Mouse (Mus musculus): ENCODE data around the gene Serpine1. TPM values are rescaled to one million over a fixed set of nuclear protein-coding genes. Genes with fewer than 3 reads are reported as not detected.

Gene Serpine1
- polyA plus RNA-seq, 1 experiment from 2014 or later, result 0.05 TPM

GRCm38 (mm10) chr5:137032033-137032421 is 40.0 kb downstream of the Serpine1 start:
- peak overlapping the region; percentile 87 for H3K4me2 ChIP-seq
- no peak overlapping the region for H3K27ac ChIP-seq
- under 1% methylated on average over 33 of the region's 33 CpGs for WGBS (ENCODE audit: insufficient replicate concordance)
- peaks cover 16% of the 10 kb centered on the region for H3K36me3 ChIP-seq
- DNase-seq, result peak; percentile 9
- H3K4me3 ChIP-seq (replicated peaks), result peak overlapping the region; percentile 59
- H3K9me3 ChIP-seq (replicated peaks), result no peaks in the 10 kb centered on the region
- peaks cover 62% of the 10 kb centered on the region for H3K27me3 ChIP-seq
- no peak for ATAC-seq (ENCODE audit: low read depth)
- 0 out of 2 replicates have a peak overlapping the region, but pooled peaks have one; percentile 6 for H3K9ac ChIP-seq
- H3K4me1 ChIP-seq (replicated peaks), result peaks cover 50% of the 10 kb centered on the region

GRCm38 (mm10) chr5:137031076-137032032 is 40.7 kb downstream of the Serpine1 start:
- no peak for DNase-seq
- Histone ChIP-seq H3K9ac (0 out of 2 replicates have a peak overlapping the region, but pooled peaks have one; percentile 6), H3K4me2 (peak overlapping the region; percentile 87), H3K27ac (no peak overlapping the region), H3K4me3 (replicated peaks) (peak overlapping the region; percentile 59), H3K4me1 (replicated peaks) (peaks cover 50% of the 10 kb centered on the region), H3K36me3 (peaks cover 10% of the 10 kb centered on the region), H3K9me3 (replicated peaks) (no peaks in the 10 kb centered on the region), H3K27me3 (peaks cover 69% of the 10 kb centered on the region)
- 2% methylated on average over 78 of the region's 78 CpGs for WGBS (ENCODE audit: insufficient replicate concordance)
- no peak for ATAC-seq (ENCODE audit: low read depth)

- Histone ChIP-seq H3K27me3 (peaks cover 78% of the 10 kb centered on the region), H3K36me3 (peaks cover under 1% of the 10 kb centered on the region; the same call in 1 of the 2 replicates), H3K4me1 (replicated peaks) (peaks cover 53% of the 10 kb centered on the region), H3K9me3 (replicated peaks) (no peaks in the 10 kb centered on the region), H3K4me3 (replicated peaks) (peak overlapping the region; percentile 45; the same call in 1 of the 2 replicates), H3K9ac (no peak overlapping the region), H3K27ac (no peak overlapping the region), H3K4me2 (peak overlapping the region; percentile 68)
- DNase-seq (no peak), ATAC-seq (ENCODE audit: low read depth) (no peak)
- 14% methylated on average over 22 of the region's 22 CpGs for whole genome bisulfite sequencing (ENCODE audit: insufficient replicate concordance)
Observed at GRCm38 (mm10) chr5:137030416-137030810, 41.7 kb downstream of the Serpine1 start.

GRCm38 (mm10) chr5:137029643-137030415 is 42.2 kb downstream of the Serpine1 start:
- DNase-seq, result peak; percentile 94
- peaks cover 84% of the 10 kb centered on the region for H3K27me3 ChIP-seq
- H3K9ac ChIP-seq, result no peak overlapping the region
- H3K4me2 ChIP-seq, result peak overlapping the region; percentile 68
- H3K36me3 ChIP-seq, result no peaks in the 10 kb centered on the region
- peak overlapping the region; percentile 45 for H3K4me3 ChIP-seq (replicated peaks)
- no peaks in the 10 kb centered on the region for H3K9me3 ChIP-seq (replicated peaks)
- ATAC-seq (ENCODE audit: low read depth), result peak; percentile 62
- WGBS (ENCODE audit: insufficient replicate concordance), result under 1% methylated on average over 52 of the region's 52 CpGs
- H3K4me1 ChIP-seq (replicated peaks), result peaks cover 55% of the 10 kb centered on the region
- H3K27ac ChIP-seq, result no peak overlapping the region

GRCm38 (mm10) chr5:137029273-137029585 is 42.8 kb downstream of the Serpine1 start:
- DNase-seq, result no peak

GRCm38 (mm10) chr5:137028561-137029272 is 43.4 kb downstream of the Serpine1 start:
- Histone ChIP-seq H3K4me1 (replicated peaks) (peaks cover 52% of the 10 kb centered on the region), H3K27me3 (peaks cover 95% of the 10 kb centered on the region), H3K4me2 (no peak overlapping the region), H3K4me3 (replicated peaks) (no peak overlapping the region), H3K27ac (no peak overlapping the region), H3K36me3 (no peaks in the 10 kb centered on the region), H3K9me3 (replicated peaks) (no peaks in the 10 kb centered on the region), H3K9ac (no peak overlapping the region)
- ATAC-seq (ENCODE audit: low read depth), result no peak
- WGBS (ENCODE audit: insufficient replicate concordance), result 7% methylated on average over 29 of the region's 29 CpGs
- no peak for DNase-seq

More at GRCm38 (mm10) chr5:137029273-137029585, 42.8 kb downstream of the Serpine1 start:
- Histone ChIP-seq H3K4me3 (replicated peaks) (peak overlapping the region; percentile 45), H3K36me3 (no peaks in the 10 kb centered on the region), H3K9ac (no peak overlapping the region), H3K4me1 (replicated peaks) (peaks cover 55% of the 10 kb centered on the region), H3K9me3 (replicated peaks) (no peaks in the 10 kb centered on the region), H3K27ac (no peak overlapping the region), H3K27me3 (peaks cover 90% of the 10 kb centered on the region), H3K4me2 (peak overlapping the region; percentile 68)
- under 1% methylated on average over 8 of the region's 8 CpGs for WGBS (ENCODE audit: insufficient replicate concordance)
- no peak for ATAC-seq (ENCODE audit: low read depth)

GRCm38 (mm10) chr5:137026092-137026491 is 46.0 kb downstream of the Serpine1 start, which contains the start of gene Vgf:
Vgf (plus strand) TSS chr5:137026392.
- Histone ChIP-seq H3K9me3 (replicated peaks) (no peaks in the 10 kb centered on the region), H3K36me3 (no peaks in the 10 kb centered on the region), H3K4me1 (replicated peaks) (peaks cover 26% of the 10 kb centered on the region), H3K9ac (no peak within 1 kb of the TSS), H3K4me3 (replicated peaks) (no peak within 1 kb of the TSS), H3K4me2 (no peak within 1 kb of the TSS), H3K27me3 (peaks cover 93% of the 10 kb centered on the region), H3K27ac (no peak within 1 kb of the TSS)
- WGBS (ENCODE audit: insufficient replicate concordance), result 19% methylated on average over 4 of the region's 4 CpGs
- no peak for ATAC-seq (ENCODE audit: low read depth)
- no peak for DNase-seq

GRCm38 (mm10) chr5:137025132-137025531 is 46.9 kb downstream of the Serpine1 start:
- peaks cover 16% of the 10 kb centered on the region for H3K4me1 ChIP-seq (replicated peaks)
- no peaks in the 10 kb centered on the region for H3K36me3 ChIP-seq
- H3K9ac ChIP-seq, result no peak overlapping the region
- H3K27ac ChIP-seq, result no peak overlapping the region
- no peak overlapping the region for H3K4me2 ChIP-seq
- peak; percentile 61 for DNase-seq
- WGBS (ENCODE audit: insufficient replicate concordance), result under 1% methylated on average over 23 of the region's 23 CpGs
- ATAC-seq (ENCODE audit: low read depth), result no peak
- peaks cover 90% of the 10 kb centered on the region for H3K27me3 ChIP-seq
- H3K9me3 ChIP-seq (replicated peaks), result no peaks in the 10 kb centered on the region
- H3K4me3 ChIP-seq (replicated peaks), result no peak overlapping the region

GRCm38 (mm10) chr5:137024318-137024717 is 47.8 kb downstream of the Serpine1 start:
- Histone ChIP-seq H3K4me2 (no peak overlapping the region), H3K9ac (no peak overlapping the region), H3K27ac (no peak overlapping the region), H3K36me3 (no peaks in the 10 kb centered on the region), H3K27me3 (peaks cover 82% of the 10 kb centered on the region), H3K4me1 (replicated peaks) (peaks cover 8% of the 10 kb centered on the region), H3K9me3 (replicated peaks) (no peaks in the 10 kb centered on the region), H3K4me3 (replicated peaks) (no peak overlapping the region)
- ATAC-seq (ENCODE audit: low read depth) (no peak), DNase-seq (no peak)
- WGBS (ENCODE audit: insufficient replicate concordance), result 40% methylated on average over 3 of the region's 3 CpGs

GRCm38 (mm10) chr5:137015913-137016312 is 56.2 kb downstream of the Serpine1 start:
- no peak overlapping the region for H3K4me2 ChIP-seq
- no peak for DNase-seq
- peaks cover 6% of the 10 kb centered on the region for H3K27me3 ChIP-seq
- H3K9ac ChIP-seq, result no peak overlapping the region
- no peaks in the 10 kb centered on the region for H3K9me3 ChIP-seq (replicated peaks)
- no peaks in the 10 kb centered on the region for H3K4me1 ChIP-seq (replicated peaks)
- ATAC-seq (ENCODE audit: low read depth), result no peak
- 74% methylated on average over 3 of the region's 3 CpGs for WGBS (ENCODE audit: insufficient replicate concordance)
- H3K4me3 ChIP-seq (replicated peaks), result no peak overlapping the region
- no peaks in the 10 kb centered on the region for H3K36me3 ChIP-seq
- H3K27ac ChIP-seq, result no peak overlapping the region

Measured in liver, embryonic 13.5 days (tissue).